Mouse (Mus musculus): Measurements from ENCODE around the gene Ppp1r14a.
A peak's percentile ranks its signal among the peaks of the same experiment; 100 is the strongest.

Gene Ppp1r14a

DNA sequence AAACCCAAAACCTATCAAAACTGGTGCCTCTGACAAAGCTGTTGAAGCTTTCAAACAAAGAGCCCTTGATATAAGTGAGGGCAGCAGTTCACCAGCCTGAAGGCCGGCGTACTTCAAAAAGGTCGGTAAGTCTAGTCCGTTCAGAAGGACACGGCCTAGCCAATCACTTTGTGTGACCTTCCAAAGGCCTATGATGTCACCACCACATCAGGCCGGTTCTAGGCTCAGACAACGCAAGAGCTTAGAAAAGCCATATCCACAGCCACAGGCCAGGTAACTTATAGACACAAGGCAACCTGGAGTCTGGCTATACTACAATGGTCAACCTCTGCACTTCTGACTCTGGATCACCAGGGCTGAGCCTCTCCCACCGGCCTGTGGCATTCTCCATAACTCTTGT, 9.2 kb upstream of the Ppp1r14a start:
- no peak for DNase-seq (ENCODE audit: low spot score)

DNA sequence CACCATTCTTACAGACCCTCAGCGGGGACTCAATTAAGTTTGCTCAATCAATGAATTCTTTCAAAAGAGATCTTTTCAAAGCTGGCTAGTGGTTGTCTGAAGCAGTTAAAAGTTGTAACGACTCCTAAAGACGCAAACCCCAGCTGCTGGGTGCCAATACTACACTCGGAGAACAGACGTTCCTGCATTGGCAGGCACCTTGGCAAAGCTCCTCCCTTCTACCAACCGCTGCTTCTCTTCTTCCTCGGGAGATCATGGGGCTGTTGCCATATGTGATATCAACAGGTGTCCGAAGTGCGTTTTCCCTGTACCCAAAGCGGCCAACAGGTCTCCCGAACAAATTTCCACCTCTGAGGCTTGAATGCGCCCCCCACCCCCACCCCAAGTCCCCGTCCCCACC, 8.3 kb upstream of the Ppp1r14a start:
- peak; percentile 30 for DNase-seq (ENCODE audit: low spot score)

DNA sequence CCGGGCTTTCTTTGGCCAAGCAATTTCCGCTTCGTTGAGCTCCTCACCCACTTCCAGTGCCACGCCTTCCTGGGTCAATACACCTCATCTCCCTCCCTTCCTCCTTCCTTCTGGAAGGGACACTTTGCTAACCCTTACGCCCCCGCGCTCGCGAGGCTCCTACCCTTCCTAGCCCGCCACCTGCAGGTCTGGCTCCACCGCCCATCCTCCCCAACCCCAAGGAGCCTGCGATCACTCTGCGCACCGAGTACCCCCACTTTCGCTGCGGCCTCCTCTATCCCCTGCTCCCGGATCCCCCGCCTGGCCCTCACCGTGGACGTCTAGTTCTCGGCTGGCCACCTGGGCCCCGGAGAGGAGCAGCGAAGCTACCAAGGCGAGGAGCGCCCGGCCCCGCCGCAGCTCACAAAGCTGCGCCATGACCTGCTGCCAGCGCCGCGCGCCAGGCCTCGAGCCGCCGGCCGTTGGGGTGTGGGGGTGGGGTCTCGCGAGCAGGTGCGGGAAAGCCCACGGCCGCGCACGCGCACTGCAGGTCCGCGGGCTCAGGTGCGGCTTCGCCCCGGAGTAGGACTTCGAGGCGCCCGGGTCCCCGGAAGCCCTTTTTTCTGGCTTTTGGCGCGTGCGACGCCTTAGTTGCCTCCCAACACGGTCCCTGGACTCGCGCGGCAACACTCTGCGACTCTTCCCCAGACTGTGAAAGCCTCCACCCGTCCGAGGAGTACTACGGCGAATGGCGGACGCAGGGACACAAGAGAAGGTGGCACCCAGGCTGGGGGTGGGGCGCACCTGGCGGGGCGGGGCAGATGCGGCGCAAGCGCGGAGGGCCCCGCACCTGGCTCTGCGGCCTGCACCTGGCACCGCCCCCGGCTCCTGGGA, 7.7 kb upstream of the Ppp1r14a start, which contains the start of gene Spint2:
Gene Spint2, minus strand, starts transcription at position 712 of the 873 bp plus-strand sequence.
- DNase-seq (ENCODE audit: low spot score) = peak; percentile 67

DNA sequence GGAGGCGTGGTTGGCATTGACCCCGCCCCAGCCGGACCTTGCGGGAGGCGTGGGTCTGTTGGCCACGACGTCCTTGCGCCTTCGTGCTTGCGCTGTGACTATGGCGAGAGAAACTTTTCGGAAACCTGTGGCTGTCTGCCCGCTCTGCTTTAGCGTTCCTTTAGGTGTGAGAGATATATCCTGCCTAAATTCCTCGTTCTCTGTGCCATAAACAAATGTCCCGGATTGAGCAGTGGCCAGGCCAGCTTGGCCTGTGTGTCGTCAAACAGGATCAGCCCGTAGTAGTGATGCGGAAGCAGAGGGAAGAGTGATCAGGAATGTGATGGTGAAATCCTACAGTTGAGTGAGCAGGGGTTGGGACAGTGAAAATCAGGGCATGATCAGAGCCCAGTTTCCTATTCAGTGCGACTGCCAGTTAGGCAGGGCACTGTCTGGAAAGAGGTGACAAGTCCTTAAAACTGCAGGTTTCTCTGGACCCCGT, 7.0 kb upstream of the Ppp1r14a start:
- DNase-seq (ENCODE audit: low spot score) = no peak

DNA sequence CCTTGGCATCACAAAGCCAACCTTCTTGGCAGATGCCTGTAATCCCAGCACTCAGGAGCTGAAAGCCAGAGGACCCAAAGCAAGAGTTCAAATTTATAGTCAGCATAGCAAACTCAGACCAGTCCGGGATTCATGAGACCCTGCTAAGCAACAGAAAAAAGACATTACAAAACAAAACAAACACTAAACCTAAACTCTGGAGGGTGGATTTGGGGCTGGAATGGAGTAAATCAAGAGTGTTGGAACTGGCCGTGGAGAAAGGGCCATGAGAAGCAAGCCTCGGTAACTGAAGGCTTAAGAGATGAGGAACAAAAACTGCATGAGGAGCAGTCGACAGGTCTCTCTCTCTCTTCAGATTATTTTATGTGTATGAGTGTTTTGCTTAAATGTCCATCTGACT, 5.2 kb upstream of the Ppp1r14a start:
- DNase-seq (ENCODE audit: low spot score) = no peak

DNA sequence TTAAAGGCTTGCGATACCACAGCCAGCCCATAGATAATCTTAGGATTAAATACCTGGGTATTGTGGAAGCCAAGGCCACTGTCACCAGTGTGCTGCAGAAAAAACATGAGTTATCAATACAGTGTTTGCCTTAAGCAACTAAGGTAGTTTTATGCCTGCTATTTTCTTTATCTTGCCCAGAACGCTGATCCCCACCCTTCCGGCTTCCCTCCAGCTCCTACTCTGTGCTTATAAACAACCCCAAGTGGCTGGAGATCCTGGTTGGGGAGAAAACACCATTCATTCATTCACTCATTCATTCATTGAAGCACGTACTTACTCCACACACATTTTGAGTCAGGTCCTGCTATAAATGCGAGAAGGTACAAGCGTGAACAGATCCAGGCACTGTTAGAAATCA, 4.6 kb upstream of the Ppp1r14a start:
- DNase-seq (ENCODE audit: low spot score) = no peak

DNA sequence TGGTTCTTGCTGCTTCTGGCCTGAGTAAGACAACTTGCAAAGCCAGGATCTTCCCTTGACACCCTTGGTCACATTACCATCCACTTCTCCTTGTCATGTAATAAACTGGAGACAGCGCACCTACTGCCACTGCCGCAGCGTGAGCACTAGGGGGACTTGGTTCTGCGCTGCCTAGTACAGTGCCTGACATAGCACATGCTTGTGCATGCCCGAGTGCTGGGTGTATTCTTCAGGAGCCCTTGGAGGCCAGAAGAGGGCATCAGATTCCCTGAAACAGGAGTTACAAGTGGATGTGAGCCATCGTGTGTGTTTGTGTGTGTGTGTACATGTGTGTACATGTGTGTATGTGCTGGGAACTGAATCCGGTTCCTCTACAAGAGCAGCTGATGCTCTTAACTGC, 1.6 kb upstream of the Ppp1r14a start:
- DNase-seq (ENCODE audit: low spot score) = no peak

DNA sequence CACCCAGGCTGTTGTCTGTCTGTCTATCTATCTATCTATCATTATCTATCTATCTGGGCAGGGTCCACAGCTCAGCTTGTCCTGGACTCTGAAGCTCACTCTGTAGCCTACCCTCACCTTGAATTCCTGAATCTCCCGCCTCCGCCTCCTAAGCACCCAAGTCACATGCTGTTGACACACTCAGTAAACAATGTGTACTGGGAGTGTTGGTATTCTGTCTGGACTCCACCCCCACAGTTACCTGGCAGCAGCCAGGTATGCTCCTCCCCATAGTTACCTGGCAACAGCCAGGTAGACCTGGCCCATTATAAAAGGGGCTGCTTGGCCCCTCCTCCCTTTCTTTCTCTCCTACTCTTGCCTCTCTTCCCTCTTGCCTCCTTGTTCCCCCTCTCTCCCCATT, 1.0 kb upstream of the Ppp1r14a start:
- no peak for DNase-seq (ENCODE audit: low spot score)

DNA sequence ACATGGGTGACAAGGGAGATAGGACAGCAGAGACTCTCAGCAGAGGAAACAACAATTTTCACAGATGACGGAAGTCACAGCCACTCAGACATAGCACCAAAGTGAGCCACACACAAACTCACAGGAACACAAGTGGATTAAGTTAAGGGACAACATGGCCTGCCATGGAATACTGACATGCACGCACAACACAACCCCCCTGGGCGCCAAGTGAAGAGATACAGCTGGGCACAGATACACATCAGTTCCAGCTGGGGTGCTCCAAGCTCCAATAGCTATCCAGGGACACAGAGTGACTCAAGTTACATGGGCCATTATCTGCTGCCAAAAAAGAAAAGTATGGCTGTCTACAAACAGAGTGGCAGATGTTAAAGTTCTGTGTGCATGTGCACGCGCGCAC, 748 bp downstream of the Ppp1r14a start:
- no peak for DNase-seq (ENCODE audit: low spot score)

DNA sequence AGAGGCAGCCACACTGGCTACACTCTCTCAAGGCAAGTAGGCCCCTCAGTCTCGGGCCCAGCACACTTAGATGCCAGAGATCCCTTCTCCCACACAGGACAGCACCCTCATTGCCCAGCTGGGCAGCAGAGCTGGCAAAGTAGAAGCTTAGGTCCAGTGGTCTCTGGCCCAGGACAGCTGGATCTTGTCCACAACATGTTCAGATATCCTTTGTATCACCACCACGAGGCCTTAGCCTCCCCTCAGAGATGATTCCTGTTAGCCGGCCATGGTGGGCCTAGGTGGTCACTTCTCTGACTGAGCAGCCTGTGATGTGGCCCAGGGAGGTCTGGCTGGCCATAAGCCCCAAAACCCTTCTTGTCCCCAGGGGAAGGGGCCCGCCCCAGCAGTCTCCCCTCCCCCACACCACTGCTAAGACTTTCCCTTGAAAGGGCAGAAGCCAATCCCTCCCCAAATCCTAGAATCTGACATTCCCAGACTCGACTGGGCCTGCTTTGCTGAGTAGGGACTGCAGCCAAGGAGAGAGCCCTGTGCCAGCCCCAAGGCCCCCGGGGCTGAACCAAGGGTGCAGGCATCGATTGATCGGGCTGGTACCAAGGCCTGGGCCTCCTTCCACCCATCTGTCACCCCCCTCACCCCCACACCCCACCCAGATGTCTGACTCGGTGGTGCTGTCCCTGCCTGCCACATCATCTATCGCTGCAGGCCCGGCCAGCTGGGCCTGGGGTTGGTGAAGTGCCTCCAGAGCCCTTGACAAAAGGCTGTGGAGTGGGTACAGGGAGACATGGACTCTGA, 1.8 kb downstream of the Ppp1r14a start:
- no peak for DNase-seq (ENCODE audit: low spot score)

DNA sequence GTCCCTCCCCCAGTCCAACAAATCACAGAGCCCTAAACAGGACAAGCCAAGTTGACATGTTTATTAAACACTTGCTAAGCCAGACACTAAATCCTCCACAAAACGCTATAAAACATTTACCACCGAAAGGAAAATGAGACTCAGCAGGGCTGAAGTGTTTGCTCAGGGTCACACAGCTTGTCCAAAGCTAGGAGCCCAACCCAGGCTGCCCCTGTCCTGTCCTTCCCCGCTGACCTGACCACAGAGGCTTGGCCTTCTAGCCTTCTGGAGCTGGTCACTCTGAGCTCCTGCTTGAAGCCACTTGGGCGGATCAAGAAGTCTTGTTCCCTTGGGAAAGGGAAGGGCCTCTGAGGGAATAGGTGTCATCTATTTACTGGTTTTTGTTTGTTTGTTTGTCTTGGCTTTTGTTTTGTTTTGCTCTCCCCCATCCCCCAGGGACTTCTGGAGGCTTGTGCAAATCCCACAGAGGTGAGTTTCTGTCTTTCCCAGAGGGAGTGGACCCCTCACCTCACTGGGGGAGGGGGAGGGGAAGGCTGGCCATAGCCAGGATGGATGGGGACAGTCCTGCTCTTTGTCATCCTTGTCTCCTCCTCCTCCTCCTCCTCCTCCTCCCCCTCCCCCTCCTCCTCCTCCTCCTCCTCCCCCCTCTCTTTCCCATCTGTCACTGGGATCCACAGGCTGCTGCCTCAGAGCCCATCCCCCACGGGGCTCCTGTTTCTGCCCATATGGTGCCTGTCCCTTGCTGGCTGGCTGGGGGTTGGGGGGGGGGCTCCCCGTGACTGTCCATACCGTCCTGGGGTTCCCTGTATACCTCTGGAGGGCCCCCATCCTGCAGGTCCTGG, 2.7 kb downstream of the Ppp1r14a start:
- DNase-seq (ENCODE audit: low spot score) = no peak

DNA sequence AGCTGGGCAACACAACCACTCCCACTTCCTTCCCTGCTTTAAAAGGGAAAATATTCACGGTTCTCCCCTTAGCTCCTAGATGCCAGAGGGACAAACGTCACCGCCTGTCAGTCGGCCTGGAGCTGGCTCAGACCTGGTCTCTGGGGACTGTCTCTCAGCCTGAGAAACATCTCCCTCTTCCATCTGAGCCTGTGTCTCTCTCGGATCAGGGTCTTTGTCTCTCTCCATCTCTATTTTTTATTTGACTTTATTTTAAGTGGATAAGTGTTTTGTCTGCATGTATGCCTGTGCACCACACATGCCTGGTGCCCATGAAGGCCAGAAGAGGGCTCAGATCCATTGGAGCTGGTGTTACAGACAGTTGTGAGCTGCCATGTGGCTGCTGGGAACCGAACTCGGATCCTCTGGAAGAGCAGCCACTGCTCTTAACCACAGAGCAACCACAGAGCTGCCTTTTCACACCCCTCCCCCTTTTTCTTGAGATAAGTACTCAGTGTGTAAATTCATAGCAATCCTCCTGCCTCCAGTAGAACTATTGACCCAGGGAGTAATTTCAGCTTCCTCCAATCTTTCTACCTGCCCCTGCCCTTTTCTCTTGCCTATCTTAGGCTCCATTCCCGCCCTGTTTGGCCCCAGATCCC, 3.5 kb downstream of the Ppp1r14a start:
- no peak for DNase-seq (ENCODE audit: low spot score)

DNA sequence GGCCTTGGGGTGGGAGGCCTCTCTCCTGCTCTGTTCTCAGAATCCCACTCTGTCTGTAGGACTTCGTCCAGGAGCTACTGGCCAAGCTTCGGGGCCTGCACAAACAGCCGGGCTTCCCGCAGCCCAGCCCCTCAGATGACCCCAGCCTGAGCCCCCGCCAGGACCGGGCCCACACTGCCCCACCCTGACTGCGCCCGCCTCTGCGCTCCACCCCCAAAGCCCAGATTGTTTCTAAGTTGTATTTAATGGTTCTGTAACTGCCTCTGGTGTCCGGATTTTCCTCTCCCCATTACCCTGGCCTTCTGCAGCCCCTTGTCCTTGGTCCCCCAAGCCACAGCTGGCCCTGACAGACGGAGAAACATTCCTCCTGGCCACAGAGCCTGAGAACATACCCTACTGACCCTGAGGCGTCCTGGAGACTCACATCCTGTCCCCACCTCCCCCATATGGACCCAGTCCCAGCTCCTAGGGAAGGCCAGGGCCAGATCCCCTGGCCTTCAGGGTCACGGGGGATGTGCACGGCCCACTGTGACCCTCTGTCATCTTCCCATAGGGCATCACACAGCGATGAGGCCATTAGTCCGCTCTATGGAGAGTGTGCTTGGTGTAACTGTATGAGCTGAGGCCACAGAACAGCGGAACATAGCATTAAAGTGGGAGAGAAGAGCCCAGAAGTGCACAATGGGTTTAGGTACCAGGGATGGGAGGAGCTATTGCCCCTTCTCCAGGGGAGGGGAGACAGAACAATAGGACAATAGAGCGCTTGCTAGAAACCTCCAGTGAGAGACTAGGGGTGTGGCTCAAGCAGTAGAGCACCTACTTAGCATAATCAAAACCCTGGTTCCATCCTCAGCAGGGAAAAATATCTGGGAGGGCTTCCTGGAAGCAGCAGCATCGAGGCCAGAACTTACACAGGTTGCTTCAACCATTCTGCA, 4.3 kb downstream of the Ppp1r14a start:
- no peak for DNase-seq (ENCODE audit: low spot score)

DNA sequence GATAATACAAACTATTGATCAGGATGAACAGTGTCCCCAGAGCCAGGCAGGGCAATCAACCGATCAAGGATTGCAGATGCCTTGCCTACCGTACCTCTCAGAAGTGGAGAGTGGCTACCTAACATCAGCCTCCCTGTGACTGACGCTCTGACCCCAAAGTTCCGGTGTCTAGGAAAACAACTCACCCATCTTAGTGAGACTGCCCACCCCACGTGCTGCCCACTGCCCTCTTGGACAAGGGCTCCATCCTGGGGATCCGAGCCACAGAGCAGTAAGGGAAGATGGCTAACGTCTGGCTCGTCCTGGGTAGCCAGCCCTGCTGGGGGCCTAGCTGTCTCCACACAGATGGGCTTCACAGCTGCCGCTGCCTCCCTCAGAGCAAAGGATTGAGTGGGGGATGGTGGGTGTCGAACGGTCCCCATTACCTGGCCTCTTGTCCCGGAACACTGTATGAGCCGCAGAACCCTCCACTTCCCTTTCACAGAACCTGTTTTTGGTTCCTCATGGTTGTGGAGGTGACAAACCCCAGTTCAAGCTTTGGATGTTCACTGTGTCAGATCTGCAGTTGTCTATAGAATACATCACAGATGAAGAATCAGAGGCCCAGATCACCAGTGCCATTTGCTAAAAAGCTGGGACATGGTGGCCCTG, 5.1 kb downstream of the Ppp1r14a start:
- DNase-seq (ENCODE audit: low spot score) = no peak

DNA sequence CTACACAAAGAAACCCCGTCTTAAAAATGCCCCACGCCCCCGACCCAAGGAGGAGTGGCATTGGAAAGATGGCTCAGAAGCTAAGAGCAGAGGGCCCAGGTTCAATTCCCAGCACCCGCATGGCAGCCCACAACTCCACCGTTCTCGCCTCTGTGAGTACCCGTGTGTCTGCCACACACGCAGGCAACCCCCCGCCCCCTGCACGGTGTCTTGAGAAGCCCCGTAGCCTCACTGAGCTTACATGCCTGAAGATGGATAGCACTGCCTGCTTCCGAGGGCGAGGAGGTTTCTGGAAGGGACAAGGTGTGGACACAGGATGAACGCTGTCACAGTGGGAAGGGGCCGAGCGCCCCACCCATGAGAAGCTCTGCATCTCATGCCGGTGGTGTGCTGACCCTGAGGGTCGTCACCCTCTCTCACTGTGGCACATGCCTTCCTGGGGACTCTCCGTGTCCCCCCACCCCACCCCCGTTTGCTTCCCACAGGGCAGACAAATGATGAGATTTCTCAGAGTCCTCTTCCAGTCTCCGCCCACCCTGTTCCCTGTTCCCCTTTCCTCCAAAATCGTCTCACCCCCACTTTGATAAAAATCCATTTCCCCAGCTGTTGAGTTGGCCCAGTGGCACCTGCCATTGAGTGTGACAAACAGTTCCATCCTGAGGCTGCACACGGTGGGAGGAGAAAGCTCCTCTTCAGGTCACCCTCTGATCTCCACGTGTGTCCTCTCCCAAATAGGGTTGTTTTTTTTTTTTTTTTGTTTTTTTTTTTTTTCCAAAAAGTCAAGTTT, 6.9 kb downstream of the Ppp1r14a start:
- no peak for DNase-seq (ENCODE audit: low spot score)

DNA sequence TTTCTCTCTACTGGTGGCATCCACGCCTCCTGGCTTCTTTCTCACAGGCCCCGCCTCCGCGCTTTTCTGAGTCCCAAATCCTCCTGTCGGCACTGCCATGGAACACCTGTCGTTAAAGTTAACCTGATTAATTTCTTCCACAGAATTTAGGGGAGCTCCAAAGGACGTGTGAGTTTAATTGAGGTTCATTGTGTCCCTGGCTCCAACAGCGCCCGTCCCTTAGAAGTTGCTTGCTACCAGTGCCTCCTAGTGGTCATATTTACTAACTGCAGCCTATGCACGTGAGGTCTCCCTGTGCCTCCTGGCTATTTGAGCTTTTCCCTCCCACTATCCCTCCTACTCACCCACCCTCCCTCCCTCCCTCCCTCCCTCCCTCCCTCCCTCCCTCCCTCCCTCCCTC, 7.9 kb downstream of the Ppp1r14a start:
- peak; percentile 61 for DNase-seq (ENCODE audit: low spot score)

DNA sequence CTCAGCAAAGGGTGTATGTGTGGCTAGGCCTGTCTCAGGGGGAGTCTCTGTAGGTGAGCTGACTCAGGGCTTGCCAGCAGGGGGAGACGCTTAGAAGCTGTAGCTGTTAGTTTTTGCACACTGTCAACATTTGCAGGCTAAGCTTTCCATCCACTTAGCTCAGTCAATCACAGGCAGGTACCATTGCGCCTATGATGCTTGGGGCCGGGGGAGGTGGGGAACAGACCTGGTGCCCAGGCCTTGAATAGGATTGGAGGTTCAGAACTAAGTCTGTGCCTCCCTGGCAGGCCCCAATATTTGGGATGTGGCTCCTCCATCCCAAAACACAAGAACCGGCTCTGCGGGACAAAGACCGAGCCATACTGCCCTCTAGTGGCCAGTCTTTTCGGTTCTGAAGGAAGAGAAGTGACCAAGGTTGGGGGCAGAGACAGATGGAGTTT, 12.0 kb downstream of the Ppp1r14a start:
- peak; percentile 32 for DNase-seq (ENCODE audit: low spot score)

DNA sequence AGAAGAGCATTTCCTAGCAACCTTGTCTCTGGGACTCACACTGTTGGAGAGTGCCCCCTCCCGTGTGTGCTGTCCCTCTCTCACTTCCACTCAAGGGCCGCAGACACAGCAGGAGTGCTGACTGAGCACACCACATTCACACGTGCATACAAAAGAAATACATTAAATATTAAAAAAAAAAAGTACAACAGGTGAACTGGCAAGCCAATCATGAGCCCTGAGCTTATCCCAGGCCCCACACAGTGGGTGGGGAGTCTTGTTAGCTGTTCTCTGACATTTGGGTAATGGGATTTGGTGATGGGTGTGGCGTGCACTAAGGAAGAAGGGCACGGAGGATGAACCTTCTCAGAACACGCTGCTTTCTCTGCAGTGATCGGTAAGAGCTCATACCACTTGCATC, 13.5 kb downstream of the Ppp1r14a start:
- no peak for DNase-seq (ENCODE audit: low spot score)

Measured in T-cell, adult 2 months (primary cell).